Mouse (Mus musculus) liver, adult 2 months (tissue): ENCODE data around the gene Taok3.

ENCODE experiments used
- CTCF ChIP-seq: fragments of 200-500 bp; IDR thresholded peaks from 2 replicates; pipeline ENCODE4 v1.5.1; 2011; ENCODE audit warnings: low read depth, low read length, control low read depth
- POLR2A ChIP-seq: fragments of 200-500 bp; IDR thresholded peaks from 2 replicates; pipeline ENCODE4 v1.6.1; 2011; ENCODE audit warnings: low read length, control low read depth; ENCODE audit not compliant: insufficient read depth; ENCODE audit errors: extremely low read depth

DNA sequence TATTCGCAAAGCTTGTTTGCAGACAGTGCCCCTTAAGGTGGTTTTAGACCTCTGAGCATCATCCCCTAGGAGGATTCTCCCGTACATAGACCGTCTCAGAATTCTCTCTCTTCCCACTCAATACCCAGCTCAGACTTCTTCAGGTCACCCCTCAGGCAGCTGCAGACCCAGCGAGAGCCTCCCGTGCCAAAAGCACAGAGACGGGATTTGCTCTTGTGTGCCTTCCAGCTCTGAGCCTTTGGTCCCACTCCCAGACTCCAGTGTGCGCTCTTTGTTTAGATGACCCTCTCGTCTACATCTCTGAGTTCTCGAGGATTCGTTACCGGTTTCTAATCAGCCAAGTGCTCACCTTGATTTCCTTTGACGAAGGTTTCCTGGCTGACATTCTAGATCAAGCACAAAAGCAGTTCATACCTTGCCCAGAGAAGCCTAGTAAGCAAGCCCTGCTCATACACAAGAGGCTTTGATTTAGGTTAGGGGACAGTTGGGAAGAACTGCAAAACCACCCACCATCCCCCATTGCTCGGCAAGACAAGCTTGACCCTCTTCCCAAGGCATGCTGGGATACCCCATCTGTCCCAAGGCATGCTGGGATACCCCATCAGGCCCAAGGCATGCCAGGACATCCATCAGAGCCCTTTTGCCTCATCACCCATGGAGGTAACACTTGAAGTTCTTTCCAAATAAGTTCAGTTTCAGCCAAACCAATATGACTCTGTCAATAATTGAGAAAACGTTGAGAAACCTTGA lies 48.6 kb downstream of the Taok3 start:
- TF ChIP-seq CTCF (no peak), POLR2A (no peak)
